Mouse (Mus musculus) small intestine, adult 2 months (tissue): ENCODE data around the gene Dtx3.
"Not testable (repeated sequence)": the region's sequence is repeated elsewhere in the genome, so short reads cannot be mapped to it uniquely, and the experiment has no call there.

Experiments
- CTCF ChIP-seq: fragments of 200-500 bp; IDR thresholded peaks from 2 replicates; pipeline ENCODE4 v1.5.1; 2012; ENCODE audit warnings: low read depth, mild to moderate bottlenecking, control low read depth, inconsistent platforms, low read length, moderate library complexity, mixed read lengths; ENCODE audit not compliant: insufficient replicate concordance, insufficient read length; ENCODE audit errors: extremely low read depth
- POLR2A ChIP-seq: fragments of 200-500 bp; IDR thresholded peaks from 2 replicates; pipeline ENCODE4 v1.6.1; 2012; ENCODE audit warnings: low read depth, mild to moderate bottlenecking, control low read depth, inconsistent platforms, low read length, moderate library complexity

DNA sequence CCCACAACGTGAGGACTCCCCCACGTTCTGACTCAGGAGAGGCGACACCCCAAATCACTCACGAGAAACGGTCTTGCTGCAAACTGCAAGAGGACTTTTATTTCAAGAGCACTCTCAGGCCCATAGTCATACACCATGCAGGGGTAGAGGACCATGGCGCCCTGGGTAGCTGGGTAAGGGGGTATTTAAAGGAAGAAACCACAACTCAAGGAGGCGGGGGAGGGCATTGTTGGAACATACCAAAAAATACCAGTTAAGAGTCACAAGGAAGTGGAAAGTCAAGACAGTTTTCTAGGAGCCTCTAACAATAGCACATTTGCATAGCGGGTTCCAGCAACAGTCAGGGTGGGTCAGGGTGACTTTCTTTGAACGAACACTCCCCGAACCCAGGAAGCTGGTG, 43.0 kb downstream of the Dtx3 start:
- not testable (repeated sequence) for TF ChIP-seq CTCF, POLR2A
